Mouse (Mus musculus): ENCODE data around the gene Zfp683. TPM values are rescaled to one million over a fixed set of nuclear protein-coding genes. Genes with fewer than 3 reads are reported as not detected.

The Zfp683 gene
- polyA plus RNA-seq, 1 experiment from 2014 or later: not detected

DNA sequence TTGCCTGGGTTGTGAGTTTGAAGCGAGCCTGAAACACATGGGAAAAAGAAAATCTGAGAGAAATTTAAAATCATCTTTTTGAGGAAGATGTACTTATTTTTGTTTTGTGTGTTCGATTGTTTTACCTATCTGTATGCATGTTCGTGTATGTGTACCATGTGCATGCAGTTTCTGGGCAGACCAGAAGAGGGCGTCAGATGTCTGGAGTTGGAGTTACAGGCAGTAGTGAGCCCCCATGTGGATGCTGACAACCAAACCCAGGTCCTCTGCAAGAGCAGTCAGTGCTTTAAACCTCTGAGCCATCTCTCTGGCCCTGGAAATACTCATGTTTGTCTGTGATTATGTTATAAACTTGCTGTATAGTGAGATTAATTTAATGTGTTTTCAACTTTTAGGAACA, 31.4 kb downstream of the Zfp683 start:
- Histone ChIP-seq H3K4me3 (replicated peaks; ENCODE audit: low read depth, low read length) (no peak overlapping the region), H3K4me1 (replicated peaks; ENCODE audit: insufficient read depth, low read length) (peaks cover 6% of the 10 kb centered on the region; the same call in 1 of the 2 replicates), H3K27ac (no peak overlapping the region), H3K27me3 (ENCODE audit: insufficient read depth, low read length) (0 out of 2 replicates have a peak, but pooled peaks cover 3% of the 10 kb centered on the region), H3K36me3 (ENCODE audit: insufficient read depth, low read length) (no peaks in the 10 kb centered on the region), H3K9me3 (replicated peaks; ENCODE audit: low read length) (no peaks in the 10 kb centered on the region), H3K9ac (ENCODE audit: low read depth, low read length) (no peak overlapping the region), H3K4me2 (ENCODE audit: low read length) (no peak overlapping the region)
- TF ChIP-seq CTCF (IDR thresholded peaks at IDR 0.05; ENCODE audit: low read depth): no peak; the same call in 1 of the 2 replicates
- no peak for ATAC-seq (replicated peaks; ENCODE audit: low FRiP score, low read depth)
- 87% methylated on average over 4 of the region's 4 CpGs for whole genome bisulfite sequencing
- no peak for DNase-seq (ENCODE audit: low spot score)

- Histone ChIP-seq H3K9me3 (replicated peaks; ENCODE audit: low read length) (no peaks in the 10 kb centered on the region), H3K36me3 (ENCODE audit: insufficient read depth, low read length) (no peaks in the 10 kb centered on the region), H3K4me2 (ENCODE audit: low read length) (no peak overlapping the region), H3K27ac (no peak overlapping the region), H3K9ac (ENCODE audit: low read depth, low read length) (no peak overlapping the region), H3K27me3 (ENCODE audit: insufficient read depth, low read length) (no peaks in the 10 kb centered on the region), H3K4me1 (replicated peaks; ENCODE audit: insufficient read depth, low read length) (no peaks in the 10 kb centered on the region), H3K4me3 (replicated peaks; ENCODE audit: low read depth, low read length) (no peak overlapping the region)
- peak; percentile 71 for ATAC-seq (replicated peaks; ENCODE audit: low FRiP score, low read depth)
- WGBS: 19% methylated on average over 7 of the region's 7 CpGs
- peak; percentile 77 for DNase-seq (ENCODE audit: low spot score)
- peak; percentile 83 for TF ChIP-seq CTCF (IDR thresholded peaks at IDR 0.05; ENCODE audit: low read depth)
These were observed 33.8 kb downstream of the Zfp683 start for GRCm38 (mm10) chr4:134087412-134087811.

DNA sequence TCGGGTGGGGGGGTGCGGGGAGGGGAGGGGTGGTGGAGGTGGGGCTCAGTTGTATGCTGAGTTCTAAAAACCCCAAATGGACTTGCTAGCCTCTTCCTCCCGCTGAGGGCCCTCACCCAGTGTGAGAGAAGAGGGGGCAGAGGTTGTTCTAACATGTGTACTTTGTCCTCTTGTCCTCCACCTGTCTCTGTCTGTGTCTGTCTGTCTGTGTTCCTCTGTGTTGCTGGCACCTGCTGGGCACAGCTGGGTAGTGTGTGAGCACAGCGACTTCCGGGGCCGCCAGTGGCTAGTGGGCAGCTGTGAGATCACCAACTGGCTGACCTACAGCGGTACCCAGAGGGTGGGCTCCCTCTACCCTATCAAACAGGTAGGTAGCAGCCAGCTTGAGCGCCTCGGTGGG, 35.4 kb downstream of the Zfp683 start:
- no peaks in the 10 kb centered on the region for H3K36me3 ChIP-seq (ENCODE audit: insufficient read depth, low read length)
- TF ChIP-seq CTCF (IDR thresholded peaks at IDR 0.05; ENCODE audit: low read depth): no peak

DNA sequence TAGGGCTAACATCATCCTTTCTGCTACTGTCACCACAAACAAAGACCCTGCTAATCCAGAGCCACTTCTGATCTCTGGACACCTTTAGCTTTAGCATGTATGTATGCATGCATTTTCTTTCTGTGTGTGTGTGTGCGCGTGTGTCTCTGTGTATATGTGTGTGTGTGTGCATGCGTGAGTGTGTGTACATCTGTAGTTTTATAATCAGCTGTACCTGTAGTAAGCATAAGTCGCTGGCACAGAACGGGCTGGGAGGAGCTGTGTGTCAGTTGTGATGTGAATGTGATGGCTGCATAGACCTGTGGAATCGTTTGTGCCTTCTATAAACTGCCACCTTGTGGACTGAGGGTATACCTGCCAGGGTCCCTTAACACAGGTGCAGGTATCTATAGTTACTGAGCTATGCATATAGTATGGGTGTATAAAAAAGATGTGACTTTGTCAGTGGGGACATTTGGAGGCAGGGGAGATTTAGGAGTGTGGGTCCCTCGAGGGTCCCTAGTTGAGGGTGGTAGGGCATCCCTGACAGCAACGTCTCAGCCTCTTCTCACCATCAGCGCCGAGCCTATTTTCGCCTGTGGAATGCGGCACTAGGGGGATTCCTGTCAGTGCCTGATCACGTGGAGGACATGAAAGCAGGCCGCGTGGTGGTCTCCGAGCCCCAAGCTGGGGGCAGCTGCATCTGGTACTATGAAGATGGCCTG, 37.0 kb downstream of the Zfp683 start:
- DNase-seq (ENCODE audit: low spot score): no peak
- no peak overlapping the region for H3K4me2 ChIP-seq (ENCODE audit: low read length)
- no peak overlapping the region for H3K4me3 ChIP-seq (replicated peaks; ENCODE audit: low read depth, low read length)
- no peaks in the 10 kb centered on the region for H3K9me3 ChIP-seq (replicated peaks; ENCODE audit: low read length)
- no peak overlapping the region for H3K9ac ChIP-seq (ENCODE audit: low read depth, low read length)
- H3K36me3 ChIP-seq (ENCODE audit: insufficient read depth, low read length): no peaks in the 10 kb centered on the region
- WGBS: 83% methylated on average over 16 of the region's 16 CpGs
- ATAC-seq (replicated peaks; ENCODE audit: low FRiP score, low read depth): no peak
- no peaks in the 10 kb centered on the region for H3K4me1 ChIP-seq (replicated peaks; ENCODE audit: insufficient read depth, low read length)
- no peak for TF ChIP-seq CTCF (IDR thresholded peaks at IDR 0.05; ENCODE audit: low read depth)
- H3K27ac ChIP-seq: no peak overlapping the region
- H3K27me3 ChIP-seq (ENCODE audit: insufficient read depth, low read length): no peaks in the 10 kb centered on the region

More for the DNA sequence above, 35.4 kb downstream of the Zfp683 start:
- H3K4me1 ChIP-seq (replicated peaks; ENCODE audit: insufficient read depth, low read length): no peaks in the 10 kb centered on the region
- ATAC-seq (replicated peaks; ENCODE audit: low FRiP score, low read depth): 0 out of 2 replicates have a peak, but pooled peaks have one; percentile 23
- no peaks in the 10 kb centered on the region for H3K27me3 ChIP-seq (ENCODE audit: insufficient read depth, low read length)
- no peak overlapping the region for H3K27ac ChIP-seq
- H3K9me3 ChIP-seq (replicated peaks; ENCODE audit: low read length): no peaks in the 10 kb centered on the region
- H3K4me3 ChIP-seq (replicated peaks; ENCODE audit: low read depth, low read length): no peak overlapping the region
- WGBS: 81% methylated on average over 9 of the region's 9 CpGs
- no peak overlapping the region for H3K4me2 ChIP-seq (ENCODE audit: low read length)
- DNase-seq (ENCODE audit: low spot score): no peak
- H3K9ac ChIP-seq (ENCODE audit: low read depth, low read length): no peak overlapping the region

DNA sequence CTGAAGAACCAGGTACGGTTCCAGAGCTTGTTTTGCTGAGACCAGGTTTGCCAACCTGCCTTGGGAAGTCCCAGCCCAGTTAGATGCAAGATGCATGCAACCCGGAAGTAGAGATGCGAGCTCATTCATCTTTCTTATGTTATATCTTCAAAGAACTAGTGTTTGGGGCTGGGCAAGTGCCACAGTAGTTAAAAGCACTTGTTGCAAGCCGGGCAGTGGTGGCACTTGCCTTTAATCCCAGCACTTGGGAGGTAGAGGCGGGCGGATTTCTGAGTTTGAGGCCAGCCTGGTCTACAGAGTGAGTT, 37.5 kb downstream of the Zfp683 start:
- Histone ChIP-seq H3K36me3 (ENCODE audit: insufficient read depth, low read length) (no peaks in the 10 kb centered on the region), H3K9ac (ENCODE audit: low read depth, low read length) (no peak overlapping the region), H3K4me1 (replicated peaks; ENCODE audit: insufficient read depth, low read length) (no peaks in the 10 kb centered on the region), H3K27me3 (ENCODE audit: insufficient read depth, low read length) (no peaks in the 10 kb centered on the region), H3K4me2 (ENCODE audit: low read length) (no peak overlapping the region), H3K4me3 (replicated peaks; ENCODE audit: low read depth, low read length) (no peak overlapping the region), H3K9me3 (replicated peaks; ENCODE audit: low read length) (no peaks in the 10 kb centered on the region), H3K27ac (no peak overlapping the region)
- 85% methylated on average over 6 of the region's 6 CpGs for WGBS
- ATAC-seq (replicated peaks; ENCODE audit: low FRiP score, low read depth) (no peak), DNase-seq (ENCODE audit: low spot score) (no peak)
- TF ChIP-seq CTCF (IDR thresholded peaks at IDR 0.05; ENCODE audit: low read depth): no peak

- DNase-seq (ENCODE audit: low spot score) (peak; percentile 64), ATAC-seq (replicated peaks; ENCODE audit: low FRiP score, low read depth) (0 out of 2 replicates have a peak, but pooled peaks have one; percentile 26)
- no peak overlapping the region for H3K4me2 ChIP-seq (ENCODE audit: low read length)
- H3K36me3 ChIP-seq (ENCODE audit: insufficient read depth, low read length): no peaks in the 10 kb centered on the region
- 71% methylated on average over 6 of the region's 6 CpGs for WGBS
- H3K27me3 ChIP-seq (ENCODE audit: insufficient read depth, low read length): no peaks in the 10 kb centered on the region
- no peaks in the 10 kb centered on the region for H3K9me3 ChIP-seq (replicated peaks; ENCODE audit: low read length)
- H3K4me3 ChIP-seq (replicated peaks; ENCODE audit: low read depth, low read length): no peak overlapping the region
- H3K27ac ChIP-seq: no peak overlapping the region
- no peaks in the 10 kb centered on the region for H3K4me1 ChIP-seq (replicated peaks; ENCODE audit: insufficient read depth, low read length)
- no peak overlapping the region for H3K9ac ChIP-seq (ENCODE audit: low read depth, low read length)
- peak; percentile 80 for TF ChIP-seq CTCF (IDR thresholded peaks at IDR 0.05; ENCODE audit: low read depth)
These were observed 39.0 kb downstream of the Zfp683 start for GRCm38 (mm10) chr4:134092382-134093288.
